Mouse (Mus musculus): ENCODE results near the gene Eps15. TPM values are rescaled to one million over a fixed set of nuclear protein-coding genes. Genes with fewer than 3 reads are reported as not detected.
"Not testable (repeated sequence)": the region's sequence is repeated elsewhere in the genome, so short reads cannot be mapped to it uniquely, and the experiment has no call there.

The Eps15 gene
- polyA plus RNA-seq, 1 experiment from 2014 or later: 77.5 TPM

DNA sequence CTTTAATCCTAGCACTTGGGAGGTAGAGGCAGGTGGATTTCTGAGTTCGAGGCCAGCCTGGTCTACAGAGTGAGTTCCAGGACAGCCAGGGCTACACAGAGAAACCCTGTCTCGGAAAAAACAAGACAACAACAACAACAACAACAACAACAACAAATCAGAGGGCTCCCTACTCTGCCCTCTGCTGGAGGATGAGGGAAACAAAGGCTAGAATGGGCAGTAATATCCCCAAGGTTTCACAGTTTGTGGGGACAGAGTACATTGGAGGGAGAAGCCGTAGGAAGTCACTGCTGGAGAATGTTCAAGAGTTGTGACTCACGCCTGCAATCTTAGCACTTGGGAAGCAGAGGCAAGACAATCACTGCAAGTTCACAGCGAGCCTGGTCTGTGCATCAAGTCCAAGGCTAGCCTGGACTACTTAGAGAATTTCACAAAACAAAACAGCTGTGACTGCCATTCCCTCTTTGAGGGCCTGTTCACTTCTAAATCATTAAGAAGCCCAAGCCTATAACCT is 121.2 kb downstream of the Eps15 start:
- 76% methylated on average over 5 of the region's 5 CpGs for WGBS
- H3K36me3 ChIP-seq (ENCODE audit: control insufficient read depth, insufficient read depth, low read length): no peaks in the 10 kb centered on the region
- no peak overlapping the region for H3K4me2 ChIP-seq (ENCODE audit: low read length)
- peaks cover 6% of the 10 kb centered on the region; the same call in 1 of the 2 replicates for H3K4me1 ChIP-seq (ENCODE audit: control insufficient read depth, insufficient read depth, low read length)
- no peaks in the 10 kb centered on the region for H3K27me3 ChIP-seq (ENCODE audit: control insufficient read depth, insufficient read depth, low read length)
- no peaks in the 10 kb centered on the region for H3K9me3 ChIP-seq (ENCODE audit: control insufficient read depth, low read length)
- ATAC-seq (ENCODE audit: low FRiP score, low TSS enrichment) (no peak), DNase-seq (no peak)
- no peak overlapping the region for H3K9ac ChIP-seq (replicated peaks; ENCODE audit: low read length)
- H3K27ac ChIP-seq (replicated peaks; ENCODE audit: low read depth, low read length): no peak overlapping the region
- H3K4me3 ChIP-seq (replicated peaks; ENCODE audit: low read depth, low read length): no peak overlapping the region

DNA sequence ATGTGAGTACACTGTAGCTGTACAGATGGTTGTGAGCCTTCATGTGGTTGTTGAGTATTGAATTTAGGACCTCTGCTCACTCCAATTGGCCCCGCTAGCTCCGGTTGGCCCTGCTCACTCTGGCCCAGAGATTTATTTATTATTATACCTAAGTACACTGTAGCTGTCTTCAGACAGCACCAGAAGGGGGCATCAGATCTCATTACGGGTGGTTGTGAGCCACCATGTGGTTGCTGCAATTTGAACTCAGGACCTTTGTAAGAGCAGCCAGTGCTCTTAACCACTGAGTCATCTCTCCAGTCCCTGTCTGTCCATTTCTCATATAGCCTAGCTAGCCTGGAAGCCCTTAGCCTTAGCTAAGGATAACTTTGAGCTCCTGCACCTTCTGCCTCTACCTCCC is 124.8 kb downstream of the Eps15 start:
- WGBS: 95% methylated on average over 3 of the region's 3 CpGs
- not testable (repeated sequence) for H3K9ac ChIP-seq (replicated peaks; ENCODE audit: low read length); H3K4me1 ChIP-seq (ENCODE audit: control insufficient read depth, insufficient read depth, low read length); DNase-seq; H3K27ac ChIP-seq (replicated peaks; ENCODE audit: low read depth, low read length); H3K4me3 ChIP-seq (replicated peaks; ENCODE audit: low read depth, low read length); H3K27me3 ChIP-seq (ENCODE audit: control insufficient read depth, insufficient read depth, low read length); H3K4me2 ChIP-seq (ENCODE audit: low read length); ATAC-seq (ENCODE audit: low FRiP score, low TSS enrichment); H3K36me3 ChIP-seq (ENCODE audit: control insufficient read depth, insufficient read depth, low read length); H3K9me3 ChIP-seq (ENCODE audit: control insufficient read depth, low read length)

DNA sequence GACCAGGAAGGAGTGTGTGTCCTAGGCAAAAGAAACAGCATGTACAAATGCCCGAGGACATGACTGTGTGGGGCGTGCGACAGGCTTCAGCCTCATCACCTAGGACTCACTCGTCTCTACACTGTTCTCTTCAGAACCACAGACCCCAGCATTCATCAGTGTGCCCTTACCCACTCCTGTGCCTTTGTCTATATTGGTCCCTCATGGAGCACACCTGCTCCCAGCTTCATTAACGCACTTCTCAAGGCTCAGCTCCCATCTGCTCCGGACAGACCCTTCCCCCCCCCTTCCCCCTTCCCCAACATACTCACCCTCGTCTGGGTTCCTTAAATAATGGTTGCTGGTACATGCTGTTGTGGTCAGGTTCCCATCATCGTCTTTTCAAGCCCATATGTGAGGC is 125.3 kb downstream of the Eps15 start:
- no peak overlapping the region for H3K4me3 ChIP-seq (replicated peaks; ENCODE audit: low read depth, low read length)
- no peaks in the 10 kb centered on the region for H3K9me3 ChIP-seq (ENCODE audit: control insufficient read depth, low read length)
- ATAC-seq (ENCODE audit: low FRiP score, low TSS enrichment): peak; percentile 29; the same call in 1 of the 2 replicates
- peaks cover 9% of the 10 kb centered on the region; the same call in 1 of the 2 replicates for H3K4me1 ChIP-seq (ENCODE audit: control insufficient read depth, insufficient read depth, low read length)
- no peak for DNase-seq
- no peak overlapping the region for H3K27ac ChIP-seq (replicated peaks; ENCODE audit: low read depth, low read length)
- no peaks in the 10 kb centered on the region for H3K36me3 ChIP-seq (ENCODE audit: control insufficient read depth, insufficient read depth, low read length)
- H3K4me2 ChIP-seq (ENCODE audit: low read length): 0 out of 2 replicates have a peak overlapping the region, but pooled peaks have one; percentile 7
- WGBS: 43% methylated on average over 8 of the region's 8 CpGs
- H3K27me3 ChIP-seq (ENCODE audit: control insufficient read depth, insufficient read depth, low read length): no peaks in the 10 kb centered on the region; the same call in 1 of the 2 replicates
- H3K9ac ChIP-seq (replicated peaks; ENCODE audit: low read length): no peak overlapping the region

DNA sequence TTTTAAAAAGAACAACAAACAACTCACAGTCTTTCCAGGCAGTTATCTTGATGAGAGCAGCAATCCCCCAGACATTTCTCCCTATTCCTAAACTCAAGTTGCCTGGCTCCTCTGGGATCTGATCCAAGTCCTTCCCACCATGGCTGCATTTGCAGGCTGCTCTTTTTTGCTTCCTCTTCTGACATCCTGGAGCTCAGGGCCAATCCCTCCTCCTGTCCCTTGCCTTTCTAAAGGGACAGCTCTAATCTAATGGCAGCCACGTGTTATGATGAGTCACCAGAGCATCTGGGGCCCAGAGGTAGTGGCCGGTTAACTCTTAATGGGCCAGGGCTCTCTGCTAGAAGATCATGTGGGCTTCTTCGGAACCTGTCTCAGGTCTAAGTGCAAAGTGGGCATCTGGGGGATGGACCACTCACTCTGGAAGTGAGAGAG is 126.0 kb downstream of the Eps15 start:
- Histone ChIP-seq H3K36me3 (ENCODE audit: control insufficient read depth, insufficient read depth, low read length) (no peaks in the 10 kb centered on the region), H3K27ac (replicated peaks; ENCODE audit: low read depth, low read length) (no peak overlapping the region), H3K4me2 (ENCODE audit: low read length) (peak overlapping the region; percentile 96), H3K9me3 (ENCODE audit: control insufficient read depth, low read length) (no peaks in the 10 kb centered on the region), H3K9ac (replicated peaks; ENCODE audit: low read length) (peak overlapping the region; percentile 74; the same call in 1 of the 2 replicates), H3K4me1 (ENCODE audit: control insufficient read depth, insufficient read depth, low read length) (peaks cover 9% of the 10 kb centered on the region; the same call in 1 of the 2 replicates), H3K27me3 (ENCODE audit: control insufficient read depth, insufficient read depth, low read length) (no peaks in the 10 kb centered on the region; the same call in 1 of the 2 replicates), H3K4me3 (replicated peaks; ENCODE audit: low read depth, low read length) (peak overlapping the region; percentile 53)
- peak; percentile 56 for DNase-seq
- ATAC-seq (ENCODE audit: low FRiP score, low TSS enrichment): peak; percentile 36; the same call in 1 of the 2 replicates
- WGBS: 9% methylated on average over 3 of the region's 3 CpGs

DNA sequence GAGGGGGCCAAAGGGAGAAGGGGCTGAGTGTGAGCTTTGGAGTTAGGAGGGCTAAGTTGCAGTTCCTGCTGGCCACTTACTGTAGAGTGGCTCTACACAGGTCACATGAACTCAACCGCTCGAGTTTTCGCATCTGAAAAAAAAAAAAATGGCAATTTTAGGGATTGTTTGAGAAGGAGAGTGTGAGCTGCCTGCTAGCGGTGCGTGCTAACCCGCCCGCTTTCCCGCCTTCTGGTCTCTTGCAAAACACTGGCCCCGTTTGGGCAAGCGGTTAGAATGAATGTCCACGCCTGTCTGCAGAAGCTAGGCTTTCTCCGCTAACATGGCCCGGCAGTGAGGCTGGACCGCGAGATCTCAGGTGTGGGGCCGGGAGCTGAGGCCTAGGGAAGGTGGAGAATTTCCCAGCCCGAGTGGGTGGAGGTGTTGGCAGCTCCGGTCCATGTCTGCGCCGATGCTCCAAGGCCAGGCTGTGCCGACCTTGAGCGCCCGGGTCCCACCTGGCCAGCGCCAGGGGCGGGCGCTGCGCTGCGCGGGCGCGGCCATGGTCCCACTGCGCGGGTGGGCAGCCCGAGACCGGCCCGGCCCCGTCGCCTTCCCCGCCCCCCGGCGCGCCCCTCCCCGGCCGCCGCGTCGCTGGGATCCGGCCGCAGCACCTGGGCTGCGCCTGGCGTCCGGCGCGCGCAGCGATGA is 126.6 kb downstream of the Eps15 start, which contains the start of gene Ttc39a:
Gene Ttc39a, plus strand, starts transcription at position 138 of the 690 bp plus-strand sequence.
- WGBS: under 1% methylated on average over 56 of the region's 56 CpGs
- Histone ChIP-seq H3K27me3 (ENCODE audit: control insufficient read depth, insufficient read depth, low read length) (no peaks in the 10 kb centered on the region; the same call in 1 of the 2 replicates), H3K9ac (replicated peaks; ENCODE audit: low read length) (peak within 1 kb of the TSS; percentile 74), H3K4me1 (ENCODE audit: control insufficient read depth, insufficient read depth, low read length) (peaks cover 9% of the 10 kb centered on the region; the same call in 1 of the 2 replicates), H3K4me3 (replicated peaks; ENCODE audit: low read depth, low read length) (peak within 1 kb of the TSS; percentile 53), H3K36me3 (ENCODE audit: control insufficient read depth, insufficient read depth, low read length) (no peaks in the 10 kb centered on the region), H3K27ac (replicated peaks; ENCODE audit: low read depth, low read length) (no peak within 1 kb of the TSS), H3K9me3 (ENCODE audit: control insufficient read depth, low read length) (no peaks in the 10 kb centered on the region), H3K4me2 (ENCODE audit: low read length) (peak within 1 kb of the TSS; percentile 96)
- peak; percentile 66 for DNase-seq
- ATAC-seq (ENCODE audit: low FRiP score, low TSS enrichment): peak; percentile 55

DNA sequence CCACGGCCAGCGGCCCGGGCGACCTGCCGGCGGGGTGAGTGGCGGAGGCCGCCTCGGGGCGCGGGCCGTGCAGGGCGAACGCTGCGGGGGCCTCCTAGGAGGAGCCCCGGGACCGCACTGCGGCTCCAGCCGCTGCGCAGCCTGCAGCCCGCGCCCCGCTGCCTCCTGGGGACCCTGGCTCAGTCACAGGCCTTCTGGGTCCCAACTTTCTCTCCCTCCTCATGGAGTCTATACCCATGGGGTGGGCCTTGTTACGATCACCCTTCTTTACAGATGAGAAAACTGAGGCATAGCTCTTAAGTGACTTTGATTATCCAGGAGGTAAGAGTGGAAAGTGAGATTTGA is 127.1 kb downstream of the Eps15 start:
- H3K4me3 ChIP-seq (replicated peaks; ENCODE audit: low read depth, low read length): peak overlapping the region; percentile 53
- peaks cover 9% of the 10 kb centered on the region; the same call in 1 of the 2 replicates for H3K4me1 ChIP-seq (ENCODE audit: control insufficient read depth, insufficient read depth, low read length)
- peak overlapping the region; percentile 74 for H3K9ac ChIP-seq (replicated peaks; ENCODE audit: low read length)
- no peaks in the 10 kb centered on the region for H3K9me3 ChIP-seq (ENCODE audit: control insufficient read depth, low read length)
- no peak for DNase-seq
- WGBS: 2% methylated on average over 24 of the region's 24 CpGs
- H3K27me3 ChIP-seq (ENCODE audit: control insufficient read depth, insufficient read depth, low read length): no peaks in the 10 kb centered on the region; the same call in 1 of the 2 replicates
- no peak overlapping the region for H3K27ac ChIP-seq (replicated peaks; ENCODE audit: low read depth, low read length)
- peak overlapping the region; percentile 96 for H3K4me2 ChIP-seq (ENCODE audit: low read length)
- ATAC-seq (ENCODE audit: low FRiP score, low TSS enrichment): no peak; the same call in 1 of the 2 replicates
- H3K36me3 ChIP-seq (ENCODE audit: control insufficient read depth, insufficient read depth, low read length): no peaks in the 10 kb centered on the region

DNA sequence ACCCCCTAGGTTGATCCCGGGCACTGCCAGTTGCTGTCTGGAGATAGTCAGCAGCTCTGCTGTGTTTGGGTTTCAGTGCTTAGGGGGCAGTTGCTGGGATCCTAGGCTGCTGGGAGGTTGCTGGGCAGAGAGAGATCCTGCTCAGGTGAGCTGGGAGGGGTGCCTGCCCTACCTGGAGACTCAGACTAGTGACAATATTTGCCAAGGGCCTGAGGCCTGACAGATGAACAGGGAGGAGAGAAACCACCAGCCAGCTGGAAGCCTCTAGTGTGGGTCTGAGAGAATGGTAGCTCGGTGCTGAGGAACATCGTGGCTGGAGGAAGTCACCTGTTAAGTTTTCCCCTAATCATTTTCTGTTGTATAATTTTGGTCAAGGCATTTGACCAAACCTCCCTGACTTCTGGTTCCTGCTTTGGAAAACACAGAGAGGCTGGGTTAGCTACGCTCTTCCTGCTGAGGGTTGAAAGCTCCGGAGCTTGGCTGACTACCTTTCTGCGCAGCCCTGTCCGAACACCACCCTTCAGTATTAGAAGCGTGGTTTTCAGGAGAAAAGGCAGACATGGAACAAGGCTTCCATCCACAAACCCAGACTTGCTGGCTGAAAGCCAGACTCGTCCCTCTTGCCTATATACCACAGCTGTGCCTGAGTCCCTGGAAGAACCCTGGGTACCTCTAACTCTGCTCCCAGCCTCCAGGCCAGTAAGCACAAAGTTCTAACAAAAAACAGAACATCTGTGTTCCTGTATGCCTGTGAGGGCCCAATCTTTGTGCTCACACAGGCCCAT is 127.8 kb downstream of the Eps15 start:
- 85% methylated on average over 9 of the region's 9 CpGs for WGBS
- Histone ChIP-seq H3K36me3 (ENCODE audit: control insufficient read depth, insufficient read depth, low read length) (no peaks in the 10 kb centered on the region), H3K9ac (replicated peaks; ENCODE audit: low read length) (no peak overlapping the region; the same call in 1 of the 2 replicates), H3K27me3 (ENCODE audit: control insufficient read depth, insufficient read depth, low read length) (no peaks in the 10 kb centered on the region; the same call in 1 of the 2 replicates), H3K27ac (replicated peaks; ENCODE audit: low read depth, low read length) (no peak overlapping the region), H3K4me1 (ENCODE audit: control insufficient read depth, insufficient read depth, low read length) (peaks cover 9% of the 10 kb centered on the region; the same call in 1 of the 2 replicates), H3K4me3 (replicated peaks; ENCODE audit: low read depth, low read length) (no peak overlapping the region), H3K4me2 (ENCODE audit: low read length) (no peak overlapping the region), H3K9me3 (ENCODE audit: control insufficient read depth, low read length) (no peaks in the 10 kb centered on the region)
- no peak for ATAC-seq (ENCODE audit: low FRiP score, low TSS enrichment)
- DNase-seq: peak; percentile 11

DNA sequence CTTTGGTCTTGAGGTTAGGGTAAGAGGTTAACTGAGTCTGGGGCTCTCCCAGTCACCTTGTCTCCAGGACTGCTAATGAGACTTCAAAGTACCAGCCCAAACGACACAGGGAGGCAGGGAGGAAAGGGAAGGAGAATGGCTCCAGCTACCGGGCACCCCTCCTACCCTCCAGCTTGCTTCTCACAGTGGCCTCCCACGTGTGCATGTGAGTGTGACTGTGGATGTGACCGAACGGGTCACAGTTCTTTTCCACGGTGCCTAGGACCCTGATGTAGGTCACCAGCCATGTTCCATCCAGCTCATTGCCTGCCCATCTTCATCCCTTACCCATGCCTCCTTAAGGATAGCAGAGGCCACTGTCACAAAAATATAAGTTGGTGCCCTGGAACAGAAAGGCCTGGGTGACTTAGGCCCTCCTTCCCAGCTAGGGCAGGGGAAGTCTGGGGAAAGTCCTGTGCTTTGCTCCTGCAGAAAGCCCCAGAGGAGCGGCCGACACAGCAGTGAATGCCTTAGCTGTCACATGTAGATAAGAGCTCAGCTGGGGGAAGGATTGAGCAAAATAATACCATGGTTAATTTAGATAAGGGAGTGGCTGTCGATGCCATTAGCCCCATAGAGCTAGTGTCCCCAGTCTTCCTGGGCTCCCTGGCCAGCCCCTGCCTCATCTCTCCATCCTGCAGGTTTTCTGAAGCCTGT is 130.8 kb downstream of the Eps15 start:
- H3K9me3 ChIP-seq (ENCODE audit: control insufficient read depth, low read length): no peaks in the 10 kb centered on the region

More for the DNA sequence above, 130.8 kb downstream of the Eps15 start:
- H3K4me1 ChIP-seq (ENCODE audit: control insufficient read depth, insufficient read depth, low read length): peaks cover 7% of the 10 kb centered on the region; the same call in 1 of the 2 replicates
- DNase-seq: no peak
- no peak for ATAC-seq (ENCODE audit: low FRiP score, low TSS enrichment)
- H3K27me3 ChIP-seq (ENCODE audit: control insufficient read depth, insufficient read depth, low read length): no peaks in the 10 kb centered on the region; the same call in 1 of the 2 replicates
- no peak overlapping the region for H3K4me2 ChIP-seq (ENCODE audit: low read length)
- no peaks in the 10 kb centered on the region for H3K36me3 ChIP-seq (ENCODE audit: control insufficient read depth, insufficient read depth, low read length)
- WGBS: 64% methylated on average over 9 of the region's 9 CpGs
- no peak overlapping the region for H3K27ac ChIP-seq (replicated peaks; ENCODE audit: low read depth, low read length)
- no peak overlapping the region for H3K4me3 ChIP-seq (replicated peaks; ENCODE audit: low read depth, low read length)
- H3K9ac ChIP-seq (replicated peaks; ENCODE audit: low read length): no peak overlapping the region

All from midbrain, embryonic 14.5 days (tissue).